Mouse (Mus musculus) cerebellum, adult 18-20 months (tissue): ENCODE results near the gene 9930021J03Rik.

Source experiments
- DNase-seq, 2 experiments: peaks; one replicate each; pipeline ENCODE4 v3.0.0; 2021

The 9930021J03Rik gene

DNA sequence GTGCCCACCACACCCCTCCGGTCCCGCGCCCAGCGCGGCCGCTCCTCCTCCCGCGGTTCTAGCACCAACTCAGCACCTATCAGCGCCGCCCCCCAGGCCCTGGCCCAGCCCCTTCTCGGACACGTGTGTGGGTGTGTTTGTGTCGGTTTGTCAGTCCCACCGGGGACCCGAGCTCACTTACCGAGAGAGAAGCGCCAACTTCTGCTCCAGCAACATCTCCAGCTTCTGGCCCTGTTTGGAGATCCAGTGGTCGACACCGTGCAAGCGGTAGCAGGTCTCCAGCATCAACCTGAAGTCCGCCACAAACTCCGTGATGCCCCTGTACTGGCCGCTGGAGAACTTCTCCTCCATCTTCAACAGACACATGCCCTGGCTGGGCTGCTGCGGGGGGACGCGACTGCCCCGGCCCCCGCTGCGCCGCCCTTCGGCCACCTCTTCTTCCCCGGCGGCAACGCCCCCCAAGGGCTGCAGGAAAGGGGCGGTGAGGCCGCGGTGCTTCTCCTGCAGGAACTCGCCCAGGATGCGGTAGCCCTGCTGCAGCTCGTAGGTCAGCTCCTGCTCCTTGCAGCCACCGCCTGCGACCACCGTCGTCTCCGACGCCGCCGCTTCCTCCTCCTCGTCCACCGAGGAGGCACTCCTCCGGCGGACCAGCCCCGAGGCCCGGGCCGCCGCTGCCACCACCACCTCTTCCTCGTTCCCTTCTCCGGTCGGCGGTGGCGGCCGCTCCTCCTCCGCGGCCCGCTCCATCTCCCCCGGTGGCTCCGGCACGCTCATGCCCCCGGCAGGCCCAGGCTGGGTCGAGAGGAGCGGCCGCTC is 480 bp downstream of the 9930021J03Rik start:
- DNase-seq = peak; percentile 51 to 59

DNA sequence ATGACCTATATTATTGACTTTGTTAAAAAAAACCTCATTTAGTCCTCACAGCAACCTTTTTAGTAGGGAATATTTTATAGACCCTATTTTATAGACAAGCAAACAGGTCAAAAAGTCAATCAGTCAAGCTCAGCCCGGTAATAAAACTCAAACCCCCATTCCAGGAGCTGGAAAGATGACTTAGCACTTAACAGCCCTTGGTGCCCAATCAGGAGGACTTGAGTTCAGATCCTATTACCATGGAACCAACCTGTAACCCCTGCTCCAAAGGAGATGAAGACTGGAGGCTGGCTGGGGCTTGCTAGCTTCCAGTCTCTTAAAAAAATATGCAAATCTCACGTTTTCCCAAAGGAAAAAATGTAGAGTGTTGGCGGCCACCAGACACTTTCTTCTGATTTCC is 1.8 kb downstream of the 9930021J03Rik start:
- DNase-seq = no peak

DNA sequence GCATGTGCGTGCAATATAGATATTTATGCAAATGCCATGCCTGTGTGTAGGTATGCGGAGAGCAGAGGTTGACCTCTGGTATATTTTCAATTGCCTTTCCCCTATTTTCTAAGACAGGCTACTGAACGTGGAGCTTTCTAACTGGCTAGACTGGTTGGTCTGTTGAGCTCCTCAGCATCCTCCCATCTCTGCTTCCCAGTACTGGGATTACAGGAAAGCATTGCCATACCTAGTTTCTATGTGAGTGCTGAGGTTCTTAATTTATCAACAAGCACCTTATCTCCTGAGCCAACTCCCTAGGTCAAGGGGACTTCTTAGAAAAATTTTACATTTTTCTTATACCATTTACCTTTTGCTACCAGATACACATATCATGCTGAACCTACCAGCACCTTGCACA is 8.4 kb downstream of the 9930021J03Rik start:
- no peak for DNase-seq

DNA sequence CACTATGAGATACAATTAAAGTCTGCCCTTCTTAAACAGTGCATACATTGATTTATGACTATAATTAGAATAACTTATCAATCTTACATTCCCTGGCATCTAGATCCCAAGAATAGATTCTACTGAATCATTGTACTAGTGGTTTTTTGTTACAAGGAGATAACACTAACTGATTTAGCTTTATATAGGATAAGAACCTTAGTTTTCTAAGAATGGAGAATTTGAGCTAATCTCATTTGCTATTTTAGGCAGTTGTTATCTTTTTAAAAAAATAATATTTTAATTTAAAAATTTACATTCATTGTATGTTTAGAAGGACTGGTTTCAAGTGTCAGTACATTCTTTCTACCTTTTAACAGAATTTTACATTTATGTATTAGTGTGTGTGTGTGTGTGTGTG is 17.8 kb downstream of the 9930021J03Rik start:
- no peak for DNase-seq

DNA sequence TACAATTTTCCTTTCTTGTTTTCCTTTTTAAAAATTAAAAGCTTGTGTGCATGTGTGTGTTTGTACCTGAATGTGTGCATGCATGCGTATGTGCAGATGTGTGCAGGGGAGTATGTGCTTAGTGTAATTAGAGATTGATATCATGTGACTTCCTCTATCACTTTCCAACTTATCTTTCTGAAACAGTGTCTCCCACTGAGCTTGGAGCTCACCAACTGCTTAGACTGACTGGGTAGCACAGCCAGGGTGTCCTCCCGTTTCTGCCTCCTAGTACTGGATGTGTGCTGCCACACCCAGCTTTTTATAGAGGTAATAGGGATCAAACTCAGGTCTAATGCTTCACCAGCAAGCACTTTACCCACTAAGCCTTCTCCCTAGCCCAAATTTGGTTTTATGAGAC is 22.9 kb downstream of the 9930021J03Rik start:
- DNase-seq = no peak

DNA sequence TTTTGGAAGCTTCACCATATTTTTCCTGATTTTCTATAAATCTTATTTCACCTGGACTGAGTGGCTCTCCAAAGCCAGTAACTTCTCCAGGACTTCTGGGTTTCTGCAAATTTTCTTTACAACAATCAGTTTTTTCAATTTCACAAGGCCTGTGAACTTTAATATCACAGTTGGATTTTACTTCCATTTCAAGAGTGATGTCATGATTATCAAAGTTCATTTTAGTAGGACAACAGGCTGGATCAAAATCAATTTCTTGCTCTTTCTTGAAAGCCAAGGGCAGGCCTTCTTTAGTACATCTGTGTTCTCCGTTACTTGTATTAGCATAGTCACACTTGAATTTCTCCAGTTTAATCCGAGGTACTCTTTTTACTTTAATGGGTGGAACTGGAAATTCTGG is 51.9 kb downstream of the 9930021J03Rik start:
- DNase-seq = no peak

DNA sequence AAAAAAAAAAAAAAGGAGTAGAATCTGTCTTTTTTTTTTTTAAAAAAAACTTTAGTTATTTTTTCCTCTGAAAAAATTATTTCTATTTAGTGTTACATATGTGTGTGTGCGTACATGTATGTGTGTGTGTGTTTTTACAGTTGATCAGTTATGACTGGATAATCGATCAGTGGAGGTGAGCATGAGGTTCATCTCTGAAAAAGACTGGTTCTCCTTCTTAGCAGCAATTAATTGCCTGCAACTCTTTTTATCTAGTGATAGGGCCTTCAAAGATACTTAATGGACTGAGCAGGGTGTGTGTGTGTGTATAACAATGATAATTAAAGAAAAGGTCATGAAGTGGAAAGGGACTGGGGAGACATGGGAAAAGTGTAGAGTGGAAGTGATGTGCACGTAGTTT is 54.8 kb downstream of the 9930021J03Rik start:
- DNase-seq = no peak

DNA sequence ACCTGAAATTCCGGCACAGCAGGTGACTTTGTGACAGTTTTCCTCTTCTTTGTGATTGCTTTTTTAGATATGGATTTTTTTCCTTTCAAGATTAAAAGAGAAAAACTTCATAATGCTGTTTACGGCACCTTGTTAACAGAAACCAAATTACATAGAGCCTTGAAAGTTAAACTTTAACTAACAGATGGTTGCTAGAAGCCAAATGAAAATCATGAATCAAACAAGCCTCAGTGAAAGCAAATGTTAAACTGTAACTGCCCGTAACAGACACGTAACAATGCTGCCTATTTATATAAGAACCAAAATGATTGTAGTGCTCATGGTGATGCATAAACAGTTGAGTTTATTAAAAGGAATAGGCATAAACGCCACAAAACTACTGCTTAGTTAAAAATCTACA is 62.3 kb downstream of the 9930021J03Rik start:
- DNase-seq = no peak

DNA sequence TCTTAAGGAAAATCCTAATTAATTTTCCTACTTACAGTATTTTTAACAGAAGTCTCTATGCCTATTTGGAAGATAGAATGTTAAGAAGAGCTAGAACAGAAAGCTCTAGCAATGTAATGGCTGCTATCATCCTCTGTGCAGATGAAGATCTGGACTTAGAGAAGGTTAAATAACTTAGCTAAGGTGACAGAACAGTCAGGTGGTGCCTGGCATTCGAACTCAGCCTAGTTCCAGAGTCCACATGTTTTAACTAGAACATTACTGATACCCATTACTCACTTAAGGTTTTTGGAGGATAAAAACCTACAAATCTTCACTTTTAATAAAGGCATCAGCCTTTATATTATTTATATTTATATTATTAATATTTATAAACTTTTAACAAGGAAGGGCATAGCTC is 65.1 kb downstream of the 9930021J03Rik start:
- no peak for DNase-seq

DNA sequence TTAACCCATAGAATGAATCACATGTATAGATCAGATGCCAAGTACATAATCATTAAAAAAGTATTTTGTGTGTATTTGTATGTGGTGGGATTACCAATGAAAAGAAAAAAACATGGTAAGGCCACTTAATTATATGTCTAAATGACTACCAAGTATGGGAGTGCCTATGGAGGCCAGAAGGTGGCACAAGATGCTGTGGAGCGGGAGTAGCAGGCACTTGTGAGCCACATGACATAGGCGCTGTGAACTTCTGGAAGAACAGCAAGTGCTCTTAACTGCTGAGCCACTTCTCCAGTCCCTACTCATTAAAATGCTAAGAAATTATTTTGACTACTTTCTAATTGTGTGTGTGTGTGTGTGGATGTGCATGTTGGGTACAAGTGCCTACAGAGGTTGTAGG is 66.2 kb downstream of the 9930021J03Rik start:
- DNase-seq = no peak

DNA sequence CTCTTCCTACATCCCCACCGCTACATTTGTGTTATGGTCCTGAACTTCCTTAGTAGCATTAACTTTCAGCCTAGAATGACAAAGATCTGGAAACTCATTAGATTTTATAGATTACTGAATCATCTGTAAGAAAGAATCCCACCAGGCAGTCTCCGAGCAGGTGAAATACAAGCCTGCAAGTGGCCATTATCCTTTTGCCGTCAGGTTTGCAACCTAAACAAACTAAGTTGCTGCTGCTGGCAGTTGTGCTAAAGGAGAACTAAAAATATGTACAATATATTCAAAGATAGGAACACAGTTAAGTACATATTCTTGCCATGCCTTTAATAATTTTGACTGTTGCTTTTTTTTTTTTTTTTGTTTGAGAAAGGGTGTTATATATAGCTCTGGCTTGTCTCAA is 70.4 kb downstream of the 9930021J03Rik start:
- DNase-seq = no peak

DNA sequence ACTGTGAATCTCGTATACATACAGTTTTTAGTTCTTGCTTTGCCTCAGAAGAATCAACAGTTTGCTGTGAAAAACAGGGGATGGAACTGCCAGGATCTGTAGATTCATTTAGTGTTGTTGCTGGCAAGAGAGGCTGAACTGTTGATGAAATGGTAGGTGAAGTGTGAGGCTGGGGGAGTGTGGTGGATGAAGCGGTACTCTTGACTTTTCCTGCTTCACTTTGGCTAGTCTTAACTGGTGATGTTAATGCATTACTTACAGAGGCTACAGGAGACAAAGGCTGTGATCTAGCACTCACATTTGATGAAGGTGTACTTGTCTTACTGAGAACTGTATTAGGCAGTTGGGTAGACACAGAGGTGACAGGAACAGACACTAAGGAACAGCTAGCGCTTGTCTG is 87.3 kb downstream of the 9930021J03Rik start:
- no peak for DNase-seq

DNA sequence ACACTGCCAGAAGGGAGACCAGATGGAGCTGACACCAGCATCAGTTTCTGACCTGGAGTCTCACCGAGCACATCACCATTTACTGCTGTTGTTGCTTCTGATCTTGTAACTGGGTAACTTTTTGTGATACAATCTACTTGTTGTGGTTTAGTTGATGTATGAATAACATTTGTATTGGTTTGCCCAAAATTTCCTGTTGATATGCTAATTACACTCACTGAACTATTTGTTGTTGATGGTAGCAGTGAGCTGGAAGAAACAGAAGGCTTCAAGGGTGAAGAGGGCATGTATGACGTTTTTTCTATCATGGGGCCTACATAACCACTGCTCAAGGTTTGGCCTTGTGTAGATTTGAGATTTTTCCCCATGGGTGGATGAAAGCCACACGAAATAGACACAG is 87.9 kb downstream of the 9930021J03Rik start:
- DNase-seq = no peak

DNA sequence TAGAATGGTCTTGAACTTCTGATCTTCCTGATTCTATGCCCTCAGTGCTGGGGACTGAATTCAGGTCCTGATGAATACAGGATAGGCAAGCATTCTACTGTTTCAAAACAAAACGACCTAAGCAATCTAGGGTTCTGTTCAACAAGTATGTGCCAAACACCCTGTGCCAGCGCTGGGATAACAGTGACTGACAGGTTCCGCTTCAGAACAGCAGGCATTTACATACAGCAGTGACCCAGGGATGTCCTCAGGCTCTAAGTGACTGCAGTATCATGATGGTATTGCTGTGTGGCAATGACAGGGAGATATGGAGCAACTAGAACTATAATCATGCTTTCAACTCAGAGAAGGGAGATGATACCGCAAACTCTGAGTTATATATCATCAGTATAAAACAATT is 92.3 kb downstream of the 9930021J03Rik start:
- no peak for DNase-seq

DNA sequence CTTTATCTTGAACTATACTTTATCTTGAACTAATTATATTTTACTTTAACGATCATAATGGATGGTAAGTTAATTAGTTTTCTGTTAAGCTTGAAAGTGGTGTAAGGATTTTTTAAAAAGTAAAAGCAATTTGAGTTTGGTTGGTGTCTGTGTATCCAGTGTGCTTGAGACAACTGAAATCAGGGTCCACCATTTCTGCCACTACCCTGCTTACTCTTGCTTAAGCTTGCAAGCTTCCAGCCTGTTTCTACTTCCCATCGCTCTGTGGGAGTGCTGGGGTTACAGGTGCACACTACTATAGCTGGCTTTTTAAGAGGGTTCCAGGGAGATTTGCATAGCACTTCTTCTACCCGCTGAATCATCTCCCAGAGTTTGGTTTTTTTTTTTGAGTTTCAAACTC is 96.3 kb downstream of the 9930021J03Rik start:
- no peak for DNase-seq

DNA sequence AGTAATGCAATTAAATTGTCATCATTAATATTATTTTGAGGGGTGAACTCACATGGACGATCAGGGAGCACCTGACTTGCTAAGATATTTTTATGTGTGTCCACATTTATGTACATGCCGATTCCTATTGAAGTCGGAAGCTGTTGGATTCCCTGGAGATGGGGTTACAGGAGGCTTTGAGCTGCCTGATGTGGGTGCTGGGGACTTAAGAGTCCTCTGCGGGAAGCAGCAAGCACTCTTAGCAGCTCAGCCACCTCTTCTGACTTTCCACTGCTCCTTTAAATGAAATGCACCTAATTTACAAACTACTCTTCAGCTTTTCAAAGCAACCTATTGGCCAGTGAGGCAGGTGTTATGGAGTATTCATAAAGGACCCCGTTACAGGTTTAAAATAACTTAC is 97.3 kb downstream of the 9930021J03Rik start:
- no peak for DNase-seq

DNA sequence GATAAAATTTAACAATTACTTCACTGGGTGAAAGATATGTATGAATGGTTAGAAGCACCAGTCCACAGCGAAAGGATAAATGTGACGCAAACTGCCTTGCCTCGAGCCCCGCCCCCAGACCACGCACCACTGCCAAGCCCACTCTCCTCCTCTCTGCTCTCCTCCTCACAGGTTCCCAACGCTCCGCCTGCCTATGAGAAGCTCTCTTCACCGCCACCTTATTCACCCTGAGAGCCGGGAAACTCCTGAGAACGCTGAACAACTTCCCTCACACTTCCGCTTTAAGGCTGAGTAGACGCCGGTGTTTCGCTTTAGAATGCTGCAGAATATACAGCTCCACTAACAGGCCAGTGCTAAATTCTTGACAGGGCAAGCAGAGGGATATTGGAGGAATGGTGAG is 97.8 kb downstream of the 9930021J03Rik start:
- no peak for DNase-seq

DNA sequence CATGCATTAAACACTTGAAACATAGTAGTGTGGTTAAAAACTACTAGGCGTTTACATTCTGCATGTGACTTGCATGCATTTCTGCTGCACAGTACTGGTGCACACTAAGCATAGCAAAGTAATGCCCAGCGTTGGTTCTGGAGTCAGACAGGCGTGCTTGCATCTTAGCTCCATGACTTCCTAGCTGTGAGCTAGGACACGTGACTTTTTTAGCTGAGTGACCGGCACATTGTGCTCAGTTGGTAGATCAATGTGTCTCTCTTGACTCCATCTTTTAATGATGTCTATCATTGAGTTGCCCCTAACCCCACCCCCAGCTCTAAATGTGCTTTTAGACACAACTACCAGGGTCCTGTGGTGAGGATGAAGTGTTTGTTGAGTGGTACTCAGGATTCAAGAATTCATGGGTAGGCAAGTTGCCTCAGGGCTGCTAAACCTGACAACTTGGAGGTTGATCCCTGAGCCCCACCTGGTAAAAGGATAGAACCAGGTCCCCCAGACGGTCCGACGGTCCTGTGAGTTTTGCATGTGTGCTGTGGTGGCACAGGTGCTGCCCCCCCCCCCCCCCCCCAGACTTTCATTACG is 98.4 kb downstream of the 9930021J03Rik start:
- no peak for DNase-seq

DNA sequence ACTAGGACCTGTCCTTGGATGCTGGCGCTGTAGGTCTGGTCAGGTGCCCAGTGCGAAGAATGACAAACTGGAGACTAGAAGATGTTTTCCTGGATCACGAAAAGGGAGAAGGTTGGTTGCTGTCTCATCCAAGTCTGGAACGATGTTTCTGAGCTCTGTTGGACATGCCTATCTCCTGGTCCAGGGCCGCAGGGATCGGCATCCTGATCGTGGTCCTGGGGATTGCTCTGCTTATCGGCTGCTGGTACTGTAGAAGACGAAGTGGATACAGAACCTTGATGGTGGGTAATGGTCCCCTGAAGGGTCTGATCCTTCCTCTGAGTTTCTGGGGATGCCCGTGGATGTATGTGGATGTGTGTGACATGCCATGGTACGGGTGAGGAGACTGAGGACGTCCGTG is 101.4 kb downstream of the 9930021J03Rik start:
- no peak for DNase-seq

DNA sequence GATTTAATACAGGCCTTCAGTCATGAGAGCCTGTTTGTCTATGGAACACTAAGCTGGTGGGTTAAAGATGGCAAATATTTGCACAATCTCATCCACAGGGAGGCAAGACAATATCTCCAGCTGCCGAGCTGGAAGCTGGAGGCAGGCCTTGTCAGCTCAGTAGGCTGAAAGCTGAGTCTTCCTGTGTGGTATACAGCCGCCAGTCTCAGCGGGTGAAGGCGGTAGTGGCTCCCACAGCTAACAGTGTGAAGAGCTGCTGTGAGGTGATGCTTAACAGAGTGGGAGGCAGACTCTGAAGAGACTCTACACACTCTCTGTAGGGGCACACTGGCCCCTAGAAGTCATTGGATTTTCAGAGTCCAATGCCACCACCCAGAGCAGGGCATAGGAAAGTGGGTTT is 104.1 kb downstream of the 9930021J03Rik start:
- DNase-seq = no peak

DNA sequence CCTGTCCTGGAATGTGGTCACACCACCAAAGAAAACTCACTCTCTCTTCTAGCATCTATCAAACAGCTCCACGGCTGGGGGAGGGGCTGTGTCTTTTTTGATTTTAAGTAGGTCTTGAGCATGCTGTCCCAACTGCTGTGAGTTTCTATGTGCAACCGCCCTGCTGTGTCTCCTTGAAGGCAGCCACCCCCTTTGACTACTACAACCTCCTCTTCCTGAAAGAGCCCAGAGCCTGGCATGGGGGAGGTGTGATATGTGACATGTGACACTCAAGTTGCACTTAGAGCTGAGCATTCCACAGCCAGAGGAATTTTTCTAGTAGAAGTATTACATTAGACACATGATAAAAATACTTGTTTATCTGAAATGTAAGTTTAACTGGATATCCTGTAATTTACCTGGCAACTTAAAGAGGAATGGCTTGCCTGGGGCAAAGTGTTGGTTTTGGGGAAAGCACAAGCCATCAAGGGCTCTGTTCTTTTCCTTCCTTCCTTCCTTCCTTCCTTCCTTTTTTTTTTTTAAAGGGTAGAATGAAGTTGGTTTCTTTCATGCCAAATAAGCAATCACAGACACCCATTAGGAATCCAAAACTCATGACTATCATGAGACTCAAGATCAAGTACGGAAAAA is 108.4 kb downstream of the 9930021J03Rik start, which contains the start of gene Mlana:
TSS of gene Mlana (plus strand) at position 580 of the 630 bp plus-strand sequence.
- DNase-seq = no peak

DNA sequence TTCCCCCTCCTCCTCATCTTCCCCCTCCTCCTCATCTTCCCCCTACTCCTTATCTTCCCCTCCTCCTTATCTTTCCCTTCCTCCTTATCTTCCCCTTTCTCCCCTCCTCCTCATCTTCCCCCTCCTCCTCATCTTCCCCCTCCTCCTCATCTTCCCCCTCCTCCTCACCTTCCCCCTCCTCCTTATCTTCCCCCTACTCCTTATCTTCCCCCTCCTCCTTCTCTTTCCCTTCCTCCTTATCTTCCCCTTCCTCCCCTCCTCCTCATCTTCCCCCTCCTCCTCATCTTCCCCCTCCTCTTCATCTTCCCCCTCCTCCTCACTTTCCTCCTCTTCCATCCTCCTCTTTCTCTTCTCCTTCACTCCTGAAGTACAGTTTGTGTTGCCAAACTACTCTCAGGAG is 108.9 kb downstream of the 9930021J03Rik start:
- DNase-seq = no peak

DNA sequence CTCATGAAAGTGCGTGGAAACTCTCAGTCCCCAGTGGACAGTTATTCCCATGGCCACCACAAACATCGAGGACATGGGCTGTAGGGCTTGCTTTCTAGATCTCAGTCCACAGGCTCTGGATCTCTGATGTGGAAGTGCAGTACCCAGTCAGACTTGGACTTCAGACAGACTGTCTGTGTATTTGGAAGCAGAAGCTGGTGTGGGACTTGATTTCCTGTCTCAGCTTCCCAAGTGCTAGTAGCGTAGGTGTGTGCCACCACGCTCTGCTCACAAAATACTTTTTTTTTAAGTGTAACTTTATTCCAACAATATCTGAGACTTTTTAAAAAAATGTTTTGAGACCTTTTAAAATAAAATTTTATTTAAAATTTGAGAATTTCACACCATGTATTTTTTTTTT is 109.5 kb downstream of the 9930021J03Rik start:
- DNase-seq = no peak

DNA sequence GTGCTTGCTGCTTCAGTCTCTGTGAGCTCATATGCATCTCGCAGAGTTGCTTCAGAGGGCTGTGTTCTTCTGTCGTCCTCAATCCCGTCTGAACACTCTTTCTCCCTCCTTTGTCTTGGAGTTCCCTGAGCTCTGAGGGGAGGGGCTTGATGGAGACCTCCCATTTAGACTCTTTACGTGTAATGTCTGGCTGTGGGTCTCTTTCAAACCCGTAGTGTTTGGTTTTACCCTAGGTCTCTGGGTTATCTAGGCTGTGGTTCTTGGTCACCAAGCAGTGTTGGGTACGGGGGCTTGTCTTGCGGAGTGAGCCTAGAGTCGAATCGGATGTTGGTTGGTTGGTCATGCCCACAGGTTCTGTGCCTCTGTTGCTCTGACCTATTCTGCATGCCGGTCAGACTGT is 110.7 kb downstream of the 9930021J03Rik start:
- no peak for DNase-seq
